Mouse (Mus musculus) G1E (cell line): ENCODE measurements around the gene 4930412O13Rik. TPM values are rescaled to one million over a fixed set of nuclear protein-coding genes. Genes with fewer than 3 reads are reported as not detected.
A peak's percentile ranks its signal among the peaks of the same experiment; 100 is the strongest.

Source experiments
- ATAC-seq: 2 replicates; pipeline ENCODE4 v1.8.0; 2016; ENCODE audit warnings: mild to moderate bottlenecking; ENCODE audit not compliant: insufficient number of reproducible peaks, poor library complexity, low FRiP score, severe bottlenecking; ENCODE audit errors: extremely low read depth
- DNase-seq: peaks from one replicate; pipeline ENCODE4 v3.0.0; 2012; ENCODE audit warnings: low spot score
- H3K27me3 ChIP-seq: 2 replicates; pipeline ENCODE4 v1.6.1; 2012; ENCODE audit warnings: mild to moderate bottlenecking, low read length, inconsistent platforms; ENCODE audit not compliant: insufficient read depth
- H3K36me3 ChIP-seq: replicated peaks from 2 replicates; pipeline ENCODE3; 2012; ENCODE audit warnings: mild to moderate bottlenecking, inconsistent platforms
- H3K4me1 ChIP-seq: 2 replicates; pipeline ENCODE4 v1.6.1; 2012; ENCODE audit warnings: low read depth, low read length, inconsistent platforms, mixed read lengths; ENCODE audit not compliant: insufficient read depth
- H3K4me3 ChIP-seq: 2 replicates; pipeline ENCODE4 v1.5.1; 2012; ENCODE audit warnings: low read depth, mild to moderate bottlenecking, inconsistent platforms, low read length, moderate library complexity, mixed read lengths
- H3K9me3 ChIP-seq: replicated peaks from 2 replicates; pipeline ENCODE4 v1.6.1; 2012; ENCODE audit warnings: inconsistent platforms
- CTCF ChIP-seq: IDR thresholded peaks from 2 replicates; pipeline ENCODE4 v1.5.1; 2012; ENCODE audit warnings: low read depth, low read length, inconsistent platforms, mixed read lengths
- GATA1 ChIP-seq: IDR thresholded peaks from 2 replicates; pipeline ENCODE4 v1.6.1; 2012; ENCODE audit warnings: borderline replicate concordance, low read length, inconsistent platforms, mixed read lengths
- GATA2 ChIP-seq: IDR thresholded peaks from 2 replicates; pipeline ENCODE4 v1.6.1; 2012; ENCODE audit warnings: low read depth, low read length, inconsistent platforms, borderline replicate concordance
- POLR2AphosphoS5 ChIP-seq: IDR thresholded peaks from 2 replicates; pipeline ENCODE4 v1.6.1; 2012; ENCODE audit warnings: low read depth, low read length, inconsistent platforms; ENCODE audit not compliant: insufficient replicate concordance
- TAL1 ChIP-seq: conservative IDR thresholded peaks from 2 replicates; pipeline ENCODE4 v1.6.1; 2012; ENCODE audit warnings: low read depth, low read length, inconsistent platforms, mixed read lengths
- polyA plus RNA-seq: library from polyadenylated mRNA; stranded (reverse); fragments of >175 nt; gene quantifications from 2 replicates; pipeline ENCODE4 v1.2.3, GENCODE M21; 2012
- total RNA-seq, 2 experiments: library from RNA; stranded (forward) in 1 of 2; stranded (reverse) in 1 of 2; fragments of 200-1000 nt in 1 of 2; fragments of >200 nt in 1 of 2; fragmentation: Nextera tagmentation in 1 of 2; gene quantifications; 2 replicates each; pipeline ENCODE4 v1.2.3; 2014 to 2017

The 4930412O13Rik gene
- not detected in 2 replicates for total RNA-seq (2014; fragmentation: Nextera tagmentation)
- not detected in 2 replicates for total RNA-seq (2017)
- polyA plus RNA-seq = not detected in 2 replicates

DNA sequence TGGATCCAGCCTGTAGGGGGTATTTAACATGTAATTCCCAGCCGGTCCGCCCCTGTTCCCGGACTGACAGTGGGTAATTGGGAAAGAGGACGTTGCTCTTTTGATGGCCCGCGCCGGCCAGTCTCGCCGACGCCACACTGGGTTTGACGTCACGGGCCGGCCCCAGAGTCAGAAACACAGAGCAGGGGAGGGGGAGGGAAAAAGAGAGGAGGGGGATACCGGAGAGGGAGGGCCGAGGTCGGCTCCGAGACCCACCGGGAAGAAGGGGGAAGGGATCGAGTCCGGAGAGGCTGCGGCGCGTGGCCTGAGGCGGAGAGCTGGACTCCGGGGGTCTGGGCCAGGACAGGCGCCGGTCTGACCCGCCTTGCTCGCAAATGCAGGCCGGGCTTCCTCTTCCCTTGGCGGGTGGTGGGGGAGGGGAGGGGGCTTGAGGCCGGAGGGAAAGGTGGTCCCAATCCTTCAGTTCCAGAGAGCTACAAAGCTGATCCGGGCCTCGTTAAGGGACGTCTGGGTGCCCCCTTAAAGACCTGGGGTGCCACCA, at the start of gene 4930412O13Rik:
TSS of gene 4930412O13Rik (plus strand) at position 202 of the 541 bp plus-strand sequence.
- peaks cover 53% of the 10 kb centered on the region for H3K36me3 ChIP-seq
- peaks cover 9% of the 10 kb centered on the region for H3K9me3 ChIP-seq
- no peak for TF ChIP-seq GATA1
- TF ChIP-seq CTCF = no peak
- TF ChIP-seq POLR2AphosphoS5 = no peak
- no peak for TF ChIP-seq GATA2
- TF ChIP-seq TAL1 = no peak
- no peak within 1 kb of the TSS; the same call in 1 of the 2 replicates for H3K4me3 ChIP-seq
- peaks cover 60% of the 10 kb centered on the region for H3K27me3 ChIP-seq
- no peak for ATAC-seq
- no peak for DNase-seq
- peaks cover 61% of the 10 kb centered on the region for H3K4me1 ChIP-seq

DNA sequence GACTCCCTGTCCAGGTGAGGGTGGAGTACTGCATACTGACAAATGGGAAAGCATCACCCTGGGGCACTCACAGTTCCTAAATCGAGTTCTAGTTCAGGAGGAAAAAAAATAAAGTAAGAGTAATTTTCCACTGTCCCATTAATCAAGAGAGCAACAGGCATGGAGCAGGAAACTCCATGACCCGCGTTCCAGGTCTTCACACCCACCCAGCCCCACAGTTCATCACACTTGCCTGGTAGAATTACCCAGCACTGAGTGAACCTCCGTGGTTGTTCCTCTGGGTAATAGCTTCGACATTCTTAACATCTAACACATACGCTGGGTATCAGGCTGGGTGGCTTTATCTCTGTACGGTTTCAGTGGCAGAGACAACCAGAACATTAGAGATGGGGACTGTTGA, 47.3 kb upstream of the 4930412O13Rik start:
- no peaks in the 10 kb centered on the region for H3K9me3 ChIP-seq
- peaks cover 20% of the 10 kb centered on the region for H3K27me3 ChIP-seq
- DNase-seq (no peak), ATAC-seq (no peak)
- no peak overlapping the region for H3K4me3 ChIP-seq
- no peaks in the 10 kb centered on the region for H3K36me3 ChIP-seq
- TF ChIP-seq GATA1 (no peak), CTCF (no peak), GATA2 (no peak)
- H3K4me1 ChIP-seq = no peaks in the 10 kb centered on the region; the same call in 1 of the 2 replicates

DNA sequence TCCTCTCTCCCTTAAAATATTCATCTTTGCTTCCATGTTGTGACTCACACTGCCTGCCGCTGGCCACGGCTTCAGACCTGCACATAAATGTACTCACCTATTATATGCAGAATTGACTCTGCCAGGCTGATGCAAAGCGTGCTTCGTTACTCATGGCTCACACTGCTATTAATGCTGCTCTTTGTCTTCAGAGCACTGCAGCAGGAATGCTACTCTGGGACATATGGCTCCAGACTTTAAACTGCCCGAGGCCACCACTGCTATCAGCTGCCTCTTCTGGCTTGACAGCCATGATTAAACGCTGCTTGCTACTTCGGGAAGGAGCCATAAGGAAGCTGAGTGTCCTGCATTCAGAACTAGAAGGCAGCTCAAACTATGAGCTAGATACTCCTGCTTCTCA, 45.9 kb upstream of the 4930412O13Rik start:
- TF ChIP-seq GATA2 = no peak
- no peak for TF ChIP-seq CTCF
- TF ChIP-seq POLR2AphosphoS5 = no peak
- TF ChIP-seq TAL1 = no peak
- TF ChIP-seq GATA1 = no peak
- no peak overlapping the region for H3K4me3 ChIP-seq
- ATAC-seq = no peak

DNA sequence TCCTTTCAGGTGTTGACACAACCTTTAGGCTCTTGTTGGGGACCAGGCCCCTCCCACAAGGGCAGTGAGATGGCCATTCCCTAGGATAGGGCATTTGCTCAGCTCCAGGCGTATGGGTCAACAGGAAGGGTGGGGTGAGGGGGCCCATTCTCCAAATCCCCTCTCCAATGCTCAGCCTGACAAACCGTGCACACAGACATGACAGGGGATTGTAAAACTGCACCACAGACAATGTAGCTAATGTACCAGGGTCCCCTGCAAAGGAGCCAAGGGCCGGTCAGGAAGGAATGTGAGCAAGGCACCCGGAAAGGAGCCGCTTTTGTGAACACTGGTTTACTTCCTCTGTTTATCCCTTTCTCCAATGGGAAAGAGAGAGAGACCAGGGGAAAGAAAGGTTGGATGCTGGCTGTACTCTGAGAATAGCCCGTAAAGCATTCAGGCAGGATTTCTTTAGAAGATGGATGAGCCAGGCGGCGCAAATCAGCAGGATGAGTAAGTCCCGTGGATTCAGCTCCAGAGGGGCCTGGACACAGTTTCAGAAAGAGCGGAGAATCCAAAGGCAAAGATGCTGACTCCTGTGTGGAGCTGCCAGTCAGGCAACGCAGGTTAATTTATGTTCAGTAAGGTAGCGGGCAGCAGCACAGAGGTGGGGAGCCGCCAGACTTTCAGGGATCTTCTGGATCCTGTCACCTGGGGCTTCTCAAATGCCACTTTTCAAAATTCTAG, 28.0 kb upstream of the 4930412O13Rik start:
- Histone ChIP-seq H3K4me3 (no peak overlapping the region), H3K27me3 (peaks cover 17% of the 10 kb centered on the region), H3K9me3 (no peaks in the 10 kb centered on the region), H3K4me1 (no peaks in the 10 kb centered on the region), H3K36me3 (peaks cover under 1% of the 10 kb centered on the region)
- ATAC-seq = no peak
- no peak for DNase-seq
- TF ChIP-seq CTCF (no peak), POLR2AphosphoS5 (no peak), GATA2 (no peak), GATA1 (no peak), TAL1 (no peak)

More for the DNA sequence above, 45.9 kb upstream of the 4930412O13Rik start:
- H3K36me3 ChIP-seq = no peaks in the 10 kb centered on the region
- no peak for DNase-seq
- H3K9me3 ChIP-seq = no peaks in the 10 kb centered on the region
- no peaks in the 10 kb centered on the region; the same call in 1 of the 2 replicates for H3K4me1 ChIP-seq
- H3K27me3 ChIP-seq = peaks cover 20% of the 10 kb centered on the region

DNA sequence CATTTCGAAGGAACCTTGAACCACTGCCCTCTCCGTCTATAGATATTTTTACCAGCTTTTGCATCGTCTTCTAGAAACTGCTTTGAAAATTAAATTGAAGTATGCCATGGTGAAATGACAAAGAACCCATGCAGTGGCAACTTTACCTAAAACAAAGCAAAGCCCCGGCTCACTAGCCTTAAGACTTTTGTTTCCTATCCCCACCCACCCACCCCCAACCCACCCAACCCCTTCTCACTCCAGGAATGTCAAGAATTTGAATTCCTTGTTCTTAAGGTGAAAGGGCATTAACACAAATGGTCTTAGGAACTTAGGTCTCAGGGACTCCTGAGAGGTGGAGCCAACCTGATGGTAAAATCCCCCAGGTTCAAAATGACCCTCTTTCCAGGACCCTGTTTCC, 25.2 kb upstream of the 4930412O13Rik start:
- no peaks in the 10 kb centered on the region for H3K9me3 ChIP-seq
- no peak overlapping the region for H3K4me3 ChIP-seq
- DNase-seq (no peak), ATAC-seq (no peak)
- peaks cover 9% of the 10 kb centered on the region for H3K4me1 ChIP-seq
- peaks cover 9% of the 10 kb centered on the region for H3K27me3 ChIP-seq
- TF ChIP-seq CTCF = no peak
- TF ChIP-seq GATA2 = no peak
- peaks cover 12% of the 10 kb centered on the region for H3K36me3 ChIP-seq

DNA sequence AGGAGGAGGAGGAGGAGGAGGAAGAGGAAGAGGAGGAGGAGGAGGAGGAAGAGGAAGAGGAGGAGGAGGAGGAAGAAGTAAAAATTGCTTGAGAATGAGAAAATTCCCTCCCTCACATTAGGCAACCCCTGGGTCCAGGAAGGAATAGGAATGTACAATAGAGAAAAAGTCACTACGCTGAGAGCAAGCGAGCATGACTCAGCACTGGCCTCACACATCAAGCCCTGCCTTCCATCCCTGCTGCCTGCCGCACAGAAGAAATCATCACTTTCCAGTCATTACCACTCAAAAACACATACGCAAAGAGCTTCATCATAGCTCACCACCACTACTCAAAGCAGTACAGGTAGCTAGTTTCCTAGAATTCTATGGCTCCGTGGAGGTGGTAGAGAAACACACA, 20.4 kb upstream of the 4930412O13Rik start:
- H3K4me3 ChIP-seq = no peak overlapping the region
- H3K36me3 ChIP-seq = peaks cover 23% of the 10 kb centered on the region
- TF ChIP-seq CTCF = no peak
- TF ChIP-seq TAL1 = no peak
- no peaks in the 10 kb centered on the region for H3K27me3 ChIP-seq
- peak; percentile 28; the same call in 1 of the 2 replicates for ATAC-seq
- H3K9me3 ChIP-seq = no peaks in the 10 kb centered on the region
- peaks cover 14% of the 10 kb centered on the region for H3K4me1 ChIP-seq
- no peak for DNase-seq
